Mouse (Mus musculus): ENCODE measurements around the gene Hs3st3b1.

GRCm38 (mm10) chr11:63942177-63942576 is 20.1 kb upstream of the Hs3st3b1 start:
- TF ChIP-seq CTCF (conservative IDR thresholded peaks at IDR 0.05; ENCODE audit: low read length) (no peak), POU5F1 (IDR thresholded peaks at IDR 0.05; ENCODE audit: borderline replicate concordance, low read length) (no peak)
